Mouse (Mus musculus): ENCODE results near the gene Cep170b.

- TF ChIP-seq GATA1 (IDR thresholded peaks at IDR 0.05; ENCODE audit: borderline replicate concordance, low read length) (no peak), FLI1 (IDR thresholded peaks at IDR 0.05; ENCODE audit: low read length) (no peak)
These were observed 10.6 kb downstream of the Cep170b start for GRCm38 (mm10) chr12:112730808-112731207.
